Mouse (Mus musculus) thymus, adult 2 months (tissue): ENCODE data around the gene Defb41. TPM values are rescaled to one million over a fixed set of nuclear protein-coding genes. Genes with fewer than 3 reads are reported as not detected.

ENCODE experiments used
- DNase-seq: peaks from one replicate; pipeline ENCODE4 v3.0.0; 2021
- H3K27ac ChIP-seq: fragments of 200-500 bp; 2 replicates; pipeline ENCODE4 v1.5.1; 2012; ENCODE audit warnings: low read length, control low read depth; ENCODE audit not compliant: control insufficient read depth, insufficient read depth
- H3K27me3 ChIP-seq: fragments of 200-500 bp; 2 replicates; pipeline ENCODE4 v1.6.1; 2012; ENCODE audit warnings: mild to moderate bottlenecking, low read length, moderate library complexity, mixed read lengths; ENCODE audit not compliant: control insufficient read depth, insufficient read depth
- H3K36me3 ChIP-seq: fragments of 200-500 bp; 2 replicates; pipeline ENCODE4 v1.6.1; 2012; ENCODE audit warnings: mild to moderate bottlenecking, low read length, moderate library complexity; ENCODE audit not compliant: control insufficient read depth, insufficient read depth
- H3K4me1 ChIP-seq: fragments of 200-500 bp; replicated peaks from 2 replicates; pipeline ENCODE4 v1.6.1; 2012; ENCODE audit warnings: low read length; ENCODE audit not compliant: control insufficient read depth, insufficient read depth
- H3K4me3 ChIP-seq: fragments of 200-500 bp; 2 replicates; pipeline ENCODE4 v1.5.1; 2012; ENCODE audit warnings: mild to moderate bottlenecking, low read length, control low read depth, moderate library complexity; ENCODE audit not compliant: control insufficient read depth, insufficient read depth
- CTCF ChIP-seq: fragments of 200-500 bp; IDR thresholded peaks from 2 replicates; pipeline ENCODE4 v1.5.1; 2012; ENCODE audit warnings: mild to moderate bottlenecking, control low read depth, low read length, moderate library complexity, borderline replicate concordance; ENCODE audit not compliant: control insufficient read depth, poor library complexity, insufficient read depth; ENCODE audit errors: extremely low read depth
- POLR2A ChIP-seq: fragments of 200-500 bp; IDR thresholded peaks from 2 replicates; pipeline ENCODE4 v1.6.1; 2012; ENCODE audit warnings: mild to moderate bottlenecking, low read length, control low read depth, moderate library complexity; ENCODE audit not compliant: control insufficient read depth, poor library complexity, insufficient read depth; ENCODE audit errors: extremely low read depth
- WGBS: fragments of 180-500 bp; shearing (Covaris S2); methylation state at CpG from one replicate; pipeline ENCODE4 v1.1.7; 2018; 5-methylcytosine and 5-hydroxymethylcytosine counted together
- polyA plus RNA-seq: library from polyadenylated mRNA; depleted of rRNA; stranded (reverse); fragments of >200 nt; gene quantifications from 2 replicates; pipeline ENCODE4 v1.2.3, GENCODE M21; 2012; rRNA removed

Gene Defb41
- not detected in 2 replicates for polyA plus RNA-seq

DNA sequence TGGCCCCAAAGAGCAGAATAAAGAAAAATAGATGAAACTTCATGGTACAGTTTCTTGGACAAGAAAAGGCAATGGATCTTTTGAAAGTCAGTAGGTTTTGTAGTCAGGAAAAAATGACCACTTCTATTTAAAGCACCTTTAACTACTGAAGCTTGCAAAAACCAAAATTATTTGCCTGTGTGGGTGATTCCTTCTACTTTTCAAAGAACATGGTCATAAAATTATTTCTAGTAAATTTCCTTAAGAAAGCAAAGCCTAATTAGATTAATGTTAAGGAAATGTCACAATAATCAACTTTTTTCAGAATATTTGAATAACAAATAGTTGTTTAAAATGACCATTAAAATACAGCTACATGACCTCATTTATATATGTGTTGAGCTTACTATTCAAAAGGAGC lies at the start of gene Defb41:
Defb41 (minus strand) TSS at position 101 of the 400 bp plus-strand sequence.
- no peak for TF ChIP-seq CTCF
- TF ChIP-seq POLR2A: no peak
- no peaks in the 10 kb centered on the region for H3K4me1 ChIP-seq
- no peaks in the 10 kb centered on the region for H3K27me3 ChIP-seq
- no peaks in the 10 kb centered on the region for H3K36me3 ChIP-seq
- H3K4me3 ChIP-seq: no peak within 1 kb of the TSS
- no peak for DNase-seq
- no peak within 1 kb of the TSS for H3K27ac ChIP-seq

- no peaks in the 10 kb centered on the region for H3K27me3 ChIP-seq
- no peaks in the 10 kb centered on the region for H3K36me3 ChIP-seq
- H3K4me1 ChIP-seq: no peaks in the 10 kb centered on the region
- no peak overlapping the region for H3K27ac ChIP-seq
- TF ChIP-seq POLR2A: no peak
- no peak for TF ChIP-seq CTCF
- no peak for DNase-seq
- H3K4me3 ChIP-seq: no peak overlapping the region
- WGBS: 84% methylated on average over 4 of the region's 4 CpGs
Measured at GRCm38 (mm10) chr1:18308474-18308829, 43.5 kb upstream of the Defb41 start.

DNA sequence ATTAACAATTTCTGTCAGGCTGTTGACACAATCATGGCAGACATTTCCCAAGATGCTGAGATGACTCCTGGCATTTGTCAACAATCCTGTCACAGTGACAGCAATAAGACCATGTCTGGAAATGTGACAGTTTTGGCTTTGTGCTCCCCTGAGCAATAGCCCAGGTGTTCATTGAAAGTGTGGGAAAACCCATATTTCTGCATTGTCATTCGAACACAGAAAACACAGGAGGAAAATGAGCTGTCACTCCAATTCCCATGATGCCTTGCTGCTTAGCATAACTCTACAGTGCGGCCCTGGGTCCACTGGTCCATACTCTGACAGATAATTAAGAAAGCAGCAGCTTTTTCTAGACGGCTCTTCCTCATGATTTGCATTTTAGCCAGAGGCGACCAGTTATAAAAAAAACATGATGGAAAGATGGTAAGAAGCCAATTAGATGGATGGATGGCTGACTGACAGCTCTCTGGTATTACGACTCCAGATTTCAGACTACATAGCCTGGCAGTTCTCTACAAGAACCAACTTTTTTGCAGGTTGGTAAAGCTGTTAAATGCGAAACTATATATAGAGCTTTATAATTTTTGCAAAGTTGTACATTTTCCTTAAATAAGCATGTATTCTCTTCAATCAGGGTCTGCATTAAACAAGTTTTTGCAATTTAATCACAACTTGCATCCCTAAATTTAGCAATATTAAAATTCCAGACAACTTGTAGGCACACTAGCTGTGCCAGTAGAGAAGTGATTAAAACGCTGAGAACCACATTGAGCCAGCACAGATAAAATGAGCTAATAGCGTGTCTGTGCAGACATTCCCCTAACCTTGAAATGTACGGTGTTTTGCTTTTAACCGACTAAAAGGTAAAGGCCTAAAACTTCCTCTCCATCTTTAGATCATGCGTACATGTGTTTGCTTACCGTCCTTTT lies 42.9 kb upstream of the Defb41 start:
- no peaks in the 10 kb centered on the region for H3K4me1 ChIP-seq
- no peak overlapping the region for H3K4me3 ChIP-seq
- H3K27me3 ChIP-seq: no peaks in the 10 kb centered on the region
- H3K27ac ChIP-seq: no peak overlapping the region
- no peaks in the 10 kb centered on the region for H3K36me3 ChIP-seq
- TF ChIP-seq POLR2A (no peak), CTCF (no peak)
- 89% methylated on average over 12 of the region's 12 CpGs for WGBS
- DNase-seq: no peak

DNA sequence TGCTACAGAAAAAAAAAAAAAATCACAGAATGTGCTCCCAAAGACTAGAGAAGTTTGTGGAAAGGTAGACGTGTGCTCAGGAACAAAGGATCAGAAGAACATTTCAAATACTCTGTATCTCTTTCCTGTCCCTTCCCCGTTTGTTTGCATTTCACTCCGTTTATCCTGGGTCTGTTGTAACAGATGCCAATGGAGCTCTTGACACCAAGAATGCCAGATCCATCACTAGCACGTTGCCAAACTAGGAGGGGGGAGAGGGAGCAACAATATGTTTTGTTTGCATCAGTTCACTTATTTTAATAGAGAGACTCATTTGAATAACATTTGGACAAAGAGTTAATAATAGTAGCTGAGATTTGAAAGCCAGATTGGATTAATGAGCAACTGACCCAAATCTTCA lies 27.6 kb upstream of the Defb41 start:
- Histone ChIP-seq H3K36me3 (no peaks in the 10 kb centered on the region), H3K4me3 (no peak overlapping the region), H3K27me3 (no peaks in the 10 kb centered on the region), H3K4me1 (no peaks in the 10 kb centered on the region), H3K27ac (no peak overlapping the region)
- DNase-seq: no peak
- TF ChIP-seq CTCF (no peak), POLR2A (no peak)
- 74% methylated on average over 4 of the region's 4 CpGs for WGBS

DNA sequence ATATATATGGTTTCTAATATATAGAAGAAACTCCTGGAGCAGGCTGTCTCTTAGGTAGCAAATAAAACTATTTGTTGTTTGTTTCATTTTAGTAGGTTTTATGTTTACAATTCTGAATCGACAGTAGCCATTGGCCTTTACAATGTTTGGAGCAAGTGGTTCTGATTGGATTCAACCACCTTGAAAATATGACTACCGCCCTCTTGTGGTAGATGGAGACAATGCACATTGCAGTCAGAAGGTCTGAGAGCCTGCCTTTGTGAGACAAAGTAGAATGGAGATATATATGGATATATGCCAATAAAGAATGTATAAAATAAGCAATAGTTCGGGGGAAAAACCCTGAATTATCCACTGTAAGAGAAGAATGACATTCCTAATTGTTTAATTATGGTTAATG lies 23.9 kb upstream of the Defb41 start:
- Histone ChIP-seq H3K27ac (no peak overlapping the region), H3K36me3 (no peaks in the 10 kb centered on the region), H3K4me1 (no peaks in the 10 kb centered on the region), H3K4me3 (no peak overlapping the region), H3K27me3 (no peaks in the 10 kb centered on the region)
- no peak for DNase-seq
- 33% methylated on average over 3 of the region's 3 CpGs for WGBS
- no peak for TF ChIP-seq CTCF
- TF ChIP-seq POLR2A: no peak

DNA sequence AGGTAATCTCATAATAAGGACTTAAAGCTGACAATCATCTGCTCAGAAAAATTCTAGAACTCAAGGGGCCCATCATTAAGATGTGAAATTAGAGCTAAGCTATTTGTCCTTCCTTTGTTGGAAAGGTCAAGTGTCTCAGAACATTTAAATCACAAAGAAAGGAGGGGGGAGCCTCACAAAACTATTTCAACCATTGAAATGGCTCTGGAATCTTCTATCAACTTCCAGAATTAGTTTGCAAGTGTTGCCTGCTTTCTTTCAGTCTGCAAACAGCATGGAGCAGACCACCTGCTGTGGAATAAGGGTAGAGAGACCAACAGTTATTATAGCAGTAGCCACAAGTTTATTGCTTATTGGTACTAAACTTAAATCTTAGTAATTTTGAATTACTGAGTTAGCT lies 22.4 kb upstream of the Defb41 start:
- DNase-seq: no peak
- TF ChIP-seq POLR2A (no peak), CTCF (no peak)

DNA sequence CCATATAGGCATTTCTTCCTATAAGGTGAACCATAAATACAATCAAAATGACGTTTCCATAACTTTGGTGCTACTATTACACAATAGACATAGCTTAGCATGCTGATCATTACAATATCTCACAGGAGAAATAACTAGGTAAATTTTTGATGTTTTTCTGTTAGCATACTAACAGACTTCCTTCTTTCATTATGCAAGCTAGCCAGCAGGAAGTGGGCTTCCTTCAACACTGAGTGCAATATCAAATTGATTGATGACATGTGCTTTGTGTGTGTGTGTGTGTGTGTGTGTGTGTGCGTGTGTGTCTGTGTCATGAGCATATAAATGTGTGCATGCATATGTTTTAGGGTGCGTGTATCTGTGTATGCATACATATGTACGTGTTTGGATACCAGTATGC lies 6.2 kb upstream of the Defb41 start:
- DNase-seq: no peak
- H3K27ac ChIP-seq: no peak overlapping the region
- no peaks in the 10 kb centered on the region for H3K36me3 ChIP-seq
- no peaks in the 10 kb centered on the region for H3K4me1 ChIP-seq
- 56% methylated on average over 4 of the region's 4 CpGs for WGBS
- TF ChIP-seq POLR2A (no peak), CTCF (no peak)
- no peaks in the 10 kb centered on the region for H3K27me3 ChIP-seq
- H3K4me3 ChIP-seq: no peak overlapping the region

More for the DNA sequence above, 22.4 kb upstream of the Defb41 start:
- Histone ChIP-seq H3K4me3 (no peak overlapping the region), H3K27ac (no peak overlapping the region), H3K27me3 (no peaks in the 10 kb centered on the region), H3K4me1 (no peaks in the 10 kb centered on the region), H3K36me3 (no peaks in the 10 kb centered on the region)
